ENCODE assay signal across 9 mouse cellular contexts in genomic region chr11:116434967-116435752, GRCm38 (mm10). TPM values are rescaled to one million over a fixed set of nuclear protein-coding genes. Genes with fewer than 3 reads are reported as not detected.
DNase-seq lines count a peak whose midpoint lies in the region; ATAC-seq and TF ChIP-seq lines count a peak whose summit lies in the region.
"Had no signal": no experiment of that assay in that cellular context is flagged by ENCODE, and none has a peak within 500 bp of the region (broad histone marks: within the 10 kb centered on the region; RNA-seq: fewer than 3 reads in every experiment).

No protein-coding gene starts in this region.

- H3K4me1 ChIP-seq in spleen, adult 2 months (ENCODE audit: control insufficient read depth, insufficient read depth, insufficient read length), result peaks cover 27% of the 10 kb centered on the region; the same call in 1 of the 2 replicates
- H3K4me1 ChIP-seq in forebrain, embryonic 12.5 days, result peaks cover 43% of the 10 kb centered on the region
- peaks cover 24% of the 10 kb centered on the region for H3K4me1 ChIP-seq in neural tube, embryonic 14.5 days (ENCODE audit: control insufficient read depth, insufficient read depth, low read length)

- H3K9me3 ChIP-seq in forebrain, embryonic 12.5 days, result no peaks in the 10 kb centered on the region
- H3K9me3 ChIP-seq in neural tube, embryonic 14.5 days (ENCODE audit: control insufficient read depth, low read length), result no peaks in the 10 kb centered on the region

- H3K27me3 ChIP-seq in spleen, adult 2 months (ENCODE audit: control insufficient read depth, insufficient read depth, low read length), result no peaks in the 10 kb centered on the region
- peaks cover 13% of the 10 kb centered on the region; the same call in 1 of the 2 replicates for H3K27me3 ChIP-seq in forebrain, embryonic 12.5 days
- no peaks in the 10 kb centered on the region for H3K27me3 ChIP-seq in neural tube, embryonic 14.5 days (ENCODE audit: control insufficient read depth, insufficient read depth, low read length)

- 44% methylated on average over 12 of the region's 12 CpGs for WGBS in spleen, adult 2 months
- WGBS in forebrain, embryonic 12.5 days, result 53% methylated on average over 12 of the region's 12 CpGs
- WGBS in neural tube, embryonic 14.5 days, result 50% methylated on average over 12 of the region's 12 CpGs

- TF ChIP-seq CTCF in spleen, adult 2 months (IDR thresholded peaks at IDR 0.05; ENCODE audit: extremely low read depth, insufficient read depth, insufficient read length, insufficient replicate concordance), result no peak

- peak overlapping the region; percentile 92 for H3K4me3 ChIP-seq in spleen, adult 2 months (ENCODE audit: extremely low read depth, insufficient read depth, insufficient read length)
- H3K4me3 ChIP-seq in forebrain, embryonic 12.5 days (replicated peaks), result peak overlapping the region; percentile 93
- H3K4me3 ChIP-seq in neural tube, embryonic 14.5 days (ENCODE audit: low read depth, low read length), result peak overlapping the region; percentile 78

- 0 out of 2 replicates have a peak, but pooled peaks have one; percentile 1 for ATAC-seq in forebrain, embryonic 12.5 days (ENCODE audit: low FRiP score)
- ATAC-seq in neural tube, embryonic 14.5 days (ENCODE audit: low read depth), result no peak
- ATAC-seq in activated CD4-positive, CD25-positive, alpha-beta regulatory T cell, adult 4 months, result no peak

- peak overlapping the region; percentile 98 for H3K9ac ChIP-seq in forebrain, embryonic 12.5 days
- peak overlapping the region; percentile 94 for H3K9ac ChIP-seq in neural tube, embryonic 14.5 days (replicated peaks; ENCODE audit: low read depth, low read length)

- DNase-seq in spleen, adult 2 months (ENCODE audit: low read depth in 1 of 2, low spot score in 2 of 2), result no peak
- no peak for DNase-seq in spleen, postnatal 36 days (ENCODE audit: low spot score in 2 of 2)
- peak; percentile 67 to 88 for DNase-seq in kidney, postnatal 25 days
- no peak for DNase-seq in gastrocnemius, postnatal 25 days
- no peak for DNase-seq in adrenal gland, postnatal 10 days

- peaks cover 10% of the 10 kb centered on the region for H3K36me3 ChIP-seq in spleen, adult 2 months (ENCODE audit: control insufficient read depth, insufficient read depth, low read length)
- H3K36me3 ChIP-seq in forebrain, embryonic 12.5 days (replicated peaks), result peaks cover 36% of the 10 kb centered on the region
- H3K36me3 ChIP-seq in neural tube, embryonic 14.5 days (ENCODE audit: control insufficient read depth, insufficient read depth, low read length), result peaks cover 10% of the 10 kb centered on the region

- no peak for TF ChIP-seq POLR2A in spleen, adult 2 months (IDR thresholded peaks at IDR 0.05; ENCODE audit: low read depth, low read length)

- H3K4me2 ChIP-seq in forebrain, embryonic 12.5 days, result peak overlapping the region; percentile 88
- H3K4me2 ChIP-seq in neural tube, embryonic 14.5 days (ENCODE audit: low read depth, low read length), result peak overlapping the region; percentile 88

- H3K27ac ChIP-seq in spleen, adult 2 months (ENCODE audit: insufficient read depth, low read length), result peak overlapping the region; percentile 91
- peak overlapping the region; percentile 96 for H3K27ac ChIP-seq in forebrain, embryonic 12.5 days
- peak overlapping the region; percentile 92 for H3K27ac ChIP-seq in neural tube, embryonic 14.5 days (ENCODE audit: low read depth, low read length)

RNA-seq across cellular contexts. Expression of gene Ubald2, which starts 1.3 kb away (rescaled TPM):
- 152 and 245 TPM in 2 replicates for polyA plus RNA-seq in spleen, adult 2 months (2012; rRNA removed)
- 50.9 and 59.6 TPM in 2 replicates for polyA plus RNA-seq in forebrain, embryonic 12.5 days (2016; fragmentation: Nextera tagmentation; extraction: Ambion mirVana)
- 64.0 and 68.4 TPM in 2 replicates for polyA plus RNA-seq in neural tube, embryonic 14.5 days (2014; fragmentation: Nextera tagmentation; extraction: Ambion mirVana)
- polyA plus RNA-seq in activated CD4-positive, CD25-positive, alpha-beta regulatory T cell, adult 4 months (2017; shearing (Covaris generic)), result 10 to 100 TPM; 13.7 to 15.0 TPM
- 10 to 100 TPM; 35.9 to 40.4 TPM for total RNA-seq in gastrocnemius, postnatal 25 days (2021)
- total RNA-seq in adrenal gland, postnatal 10 days (2021), result 10 to 100 TPM; 47.9 to 51.1 TPM

RNA-seq across cellular contexts. Expression of gene Rnf157, which starts 22.3 kb away (rescaled TPM):
- 10.7 and 16.2 TPM in 2 replicates for polyA plus RNA-seq in spleen, adult 2 months (2012; rRNA removed)
- 23.3 and 36.8 TPM in 2 replicates for polyA plus RNA-seq in forebrain, embryonic 12.5 days (2016; fragmentation: Nextera tagmentation; extraction: Ambion mirVana)
- 63.5 and 87.7 TPM in 2 replicates for polyA plus RNA-seq in neural tube, embryonic 14.5 days (2014; fragmentation: Nextera tagmentation; extraction: Ambion mirVana)
- 1 to 10 TPM; 6.6 to 6.9 TPM for polyA plus RNA-seq in activated CD4-positive, CD25-positive, alpha-beta regulatory T cell, adult 4 months (2017; shearing (Covaris generic))
- 10 to 100 TPM; 21.8 to 31.4 TPM for total RNA-seq in gastrocnemius, postnatal 25 days (2021)
- 10 to 100 TPM; 11.2 to 16.5 TPM for total RNA-seq in adrenal gland, postnatal 10 days (2021)

RNA-seq across cellular contexts. Expression of gene Qrich2, which starts 30.9 kb away (rescaled TPM):
- 0.07 and 0.14 TPM in 2 replicates for polyA plus RNA-seq in spleen, adult 2 months (2012; rRNA removed)
- polyA plus RNA-seq in forebrain, embryonic 12.5 days (2016; fragmentation: Nextera tagmentation; extraction: Ambion mirVana), result not detected in 2 replicates
- polyA plus RNA-seq in neural tube, embryonic 14.5 days (2014; fragmentation: Nextera tagmentation; extraction: Ambion mirVana), result not detected in 2 replicates
- not detected for polyA plus RNA-seq in activated CD4-positive, CD25-positive, alpha-beta regulatory T cell, adult 4 months (2017; shearing (Covaris generic))
- not detected for total RNA-seq in gastrocnemius, postnatal 25 days (2021)
- total RNA-seq in adrenal gland, postnatal 10 days (2021), result not detected
- polyA plus RNA-seq: frontal cortex, adult 2 months had no signal

RNA-seq across cellular contexts. Expression of gene Prpsap1, which starts 58.8 kb away (rescaled TPM):
- polyA plus RNA-seq in spleen, adult 2 months (2012; rRNA removed), result 62.1 and 95.5 TPM in 2 replicates
- 174 and 176 TPM in 2 replicates for polyA plus RNA-seq in forebrain, embryonic 12.5 days (2016; fragmentation: Nextera tagmentation; extraction: Ambion mirVana)
- polyA plus RNA-seq in neural tube, embryonic 14.5 days (2014; fragmentation: Nextera tagmentation; extraction: Ambion mirVana), result 171 and 179 TPM in 2 replicates
- polyA plus RNA-seq in activated CD4-positive, CD25-positive, alpha-beta regulatory T cell, adult 4 months (2017; shearing (Covaris generic)), result 10 to 100 TPM; 47.3 to 60.5 TPM
- total RNA-seq in gastrocnemius, postnatal 25 days (2021), result 10 to 100 TPM; 17.0 to 18.9 TPM
- total RNA-seq in adrenal gland, postnatal 10 days (2021), result 10 to 100 TPM; 68.0 to 80.1 TPM

Comparison
In these comparisons a context has a peak if more than half of its experiments do, and no peak if none do; other contexts are left out.
1. DNase-seq: peak in kidney, postnatal 25 days (2 of 2); none in spleen, adult 2 months (0 of 2), spleen, postnatal 36 days (0 of 2), gastrocnemius, postnatal 25 days (single experiment) and adrenal gland, postnatal 10 days (single experiment).
2. Peak in every context shown above with its lines, with median percentiles within 50 percentile points of each other: H3K27ac ChIP-seq and H3K4me3 ChIP-seq.